Mouse (Mus musculus) gastrocnemius, postnatal 10 days (tissue): Measurements from ENCODE around the gene Gsto1. TPM values are rescaled to one million over a fixed set of nuclear protein-coding genes. Genes with fewer than 3 reads are reported as not detected.

Experiments
- total RNA-seq, 2 experiments: library from RNA; stranded (reverse); gene quantifications; 2 replicates each; pipeline ENCODE4 v1.2.3; 2021

Gene Gsto1
- total RNA-seq, 2 experiments from 2014 or later: 28.1 to 30.1 TPM

Other genes starting within 250 kb of the Gsto1 start
- 1 to 10 TPM in 1 of 2 experiments, under 1 TPM in 1; 0.65 to 1.3 TPM for gene Col17a1, start 162.9 kb upstream of the Gsto1 start, total RNA-seq
- 10 to 100 TPM; 82.2 to 89.8 TPM for gene Sfr1, start 123.3 kb upstream of the Gsto1 start, total RNA-seq
- gene Gsto2, start 10.6 kb downstream of the Gsto1 start, total RNA-seq: 1 to 10 TPM; 1.2 to 1.4 TPM
- gene Cfap43, start 64.3 kb downstream of the Gsto1 start, total RNA-seq: not detected
- 1 to 10 TPM; 1.8 to 1.9 TPM for gene Itprip, start 64.3 kb downstream of the Gsto1 start, total RNA-seq
- not detected for gene Cfap58, start 82.7 kb downstream of the Gsto1 start, total RNA-seq